Mouse (Mus musculus) stomach, embryonic 15.5 days (tissue): ENCODE results near the gene Camk1g. TPM values are rescaled to one million over a fixed set of nuclear protein-coding genes. Genes with fewer than 3 reads are reported as not detected.

Source experiments
- ATAC-seq: fragments of 200-750 bp; cut with Nextera tagmentation; 2 replicates; pipeline ENCODE4 v1.8.0; 2017; ENCODE audit warnings: low read depth, moderate number of reproducible peaks, moderate TSS enrichment; ENCODE audit not compliant: insufficient read depth, low FRiP score
- H3K27ac ChIP-seq: fragments of 300-500 bp; sonication (generic); 2 replicates; pipeline ENCODE4 v1.5.1; 2015; ENCODE audit warnings: mild to moderate bottlenecking, inconsistent platforms
- H3K27me3 ChIP-seq: fragments of 300-500 bp; sonication (generic); replicated peaks from 2 replicates; pipeline ENCODE4 v1.6.1; 2015; ENCODE audit warnings: inconsistent platforms
- H3K36me3 ChIP-seq: fragments of 300-500 bp; sonication (generic); 2 replicates; pipeline ENCODE4 v1.6.1; 2015; ENCODE audit warnings: inconsistent platforms
- H3K4me1 ChIP-seq: fragments of 300-500 bp; sonication (generic); 2 replicates; pipeline ENCODE4 v1.6.1; 2015; ENCODE audit warnings: inconsistent platforms
- H3K4me2 ChIP-seq: fragments of 300-500 bp; sonication (generic); 2 replicates; pipeline ENCODE4 v1.6.1; 2015; ENCODE audit warnings: mild to moderate bottlenecking, inconsistent platforms
- H3K4me3 ChIP-seq: fragments of 300-500 bp; sonication (generic); replicated peaks from 2 replicates; pipeline ENCODE4 v1.5.1; 2015; ENCODE audit warnings: inconsistent platforms
- H3K9ac ChIP-seq: fragments of 300-500 bp; sonication (generic); 2 replicates; pipeline ENCODE4 v1.6.1; 2015; ENCODE audit warnings: inconsistent platforms
- H3K9me3 ChIP-seq: fragments of 300-500 bp; sonication (generic); 2 replicates; pipeline ENCODE4 v1.6.1; 2016; ENCODE audit warnings: inconsistent platforms
- WGBS: fragments of 180-500 bp; shearing (Covaris S2); methylation state at CpG from one replicate; pipeline ENCODE4 v1.1.7; 2015; 5-methylcytosine and 5-hydroxymethylcytosine counted together
- polyA plus RNA-seq: library from polyadenylated mRNA; unstranded; fragments of >200 nt; fragmentation: Nextera tagmentation; extraction: Ambion mirVana; gene quantifications from 2 replicates; pipeline ENCODE4 v1.2.1, GENCODE M21; 2015

Camk1g gene
- polyA plus RNA-seq, 1 experiment from 2014 or later, result 6.7 TPM

DNA sequence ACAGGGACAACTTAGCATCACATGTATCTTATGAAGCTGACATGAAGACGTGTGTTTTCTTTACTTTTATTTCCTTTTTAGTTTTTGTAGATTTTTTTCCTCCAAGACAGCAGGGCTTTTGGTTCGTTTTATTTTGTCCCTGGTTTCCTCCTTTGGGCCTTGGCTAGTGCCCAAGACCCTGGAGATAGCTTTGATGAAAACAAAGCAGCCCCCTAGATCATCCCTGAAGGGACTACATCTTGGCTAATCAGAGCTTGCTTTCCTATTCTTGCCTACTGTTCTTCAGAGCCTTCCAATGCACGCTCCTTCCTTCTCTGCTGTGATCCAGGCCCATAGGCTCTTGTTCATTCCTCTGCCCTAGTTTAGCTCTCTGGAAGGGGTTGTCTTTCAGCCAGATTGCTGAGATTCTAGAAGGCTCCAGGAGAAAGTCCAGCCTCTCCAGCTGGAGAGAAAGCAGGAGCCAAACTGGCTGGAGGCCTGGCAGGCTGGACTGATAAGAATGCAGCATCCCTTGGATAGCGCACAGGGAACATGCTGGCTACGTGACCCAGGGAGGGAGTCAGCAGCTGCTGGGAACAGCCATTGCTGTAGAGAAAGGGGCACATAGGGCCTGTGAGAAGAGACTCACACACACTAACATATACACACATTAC lies 54.3 kb downstream of the Camk1g start:
- H3K36me3 ChIP-seq, result no peaks in the 10 kb centered on the region
- no peak overlapping the region for H3K4me2 ChIP-seq
- H3K9me3 ChIP-seq, result no peaks in the 10 kb centered on the region
- H3K4me1 ChIP-seq, result peaks cover 16% of the 10 kb centered on the region
- no peaks in the 10 kb centered on the region for H3K27me3 ChIP-seq
- peak; percentile 75; the same call in 1 of the 2 replicates for ATAC-seq
- peak overlapping the region; percentile 88 for H3K27ac ChIP-seq
- H3K4me3 ChIP-seq, result no peak overlapping the region
- no peak overlapping the region for H3K9ac ChIP-seq
- WGBS, result 42% methylated on average over 5 of the region's 5 CpGs

DNA sequence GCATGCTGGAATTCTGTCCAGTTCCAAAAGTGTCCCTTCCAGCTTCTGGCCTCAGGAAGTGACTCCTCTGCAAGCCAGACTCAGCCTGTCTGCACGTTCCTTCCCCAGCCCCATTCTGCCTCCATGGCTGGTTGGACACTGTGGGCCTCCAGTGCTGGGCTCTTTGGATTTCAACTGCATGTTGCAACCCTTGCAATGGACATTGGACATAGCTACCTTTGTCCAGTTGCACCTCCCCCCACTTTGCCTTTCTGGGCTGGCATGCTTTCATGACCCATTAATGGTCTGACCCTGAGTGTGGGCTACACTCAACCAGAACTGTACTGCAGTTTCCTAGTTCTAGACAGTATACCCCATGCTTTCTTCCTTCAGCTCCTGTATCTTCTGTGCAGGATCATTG lies 58.5 kb downstream of the Camk1g start:
- Histone ChIP-seq H3K4me3 (no peak overlapping the region), H3K4me1 (0 out of 2 replicates have a peak, but pooled peaks cover 12% of the 10 kb centered on the region), H3K27me3 (no peaks in the 10 kb centered on the region), H3K9ac (no peak overlapping the region), H3K4me2 (no peak overlapping the region), H3K9me3 (no peaks in the 10 kb centered on the region), H3K36me3 (no peaks in the 10 kb centered on the region), H3K27ac (no peak overlapping the region)
- no peak for ATAC-seq
- 56% methylated on average over 1 of the region's 1 CpGs for WGBS

GRCm38 (mm10) chr1:193310519-193311085 lies 59.5 kb downstream of the Camk1g start:
- Histone ChIP-seq H3K9me3 (no peaks in the 10 kb centered on the region), H3K27ac (no peak overlapping the region), H3K4me1 (0 out of 2 replicates have a peak, but pooled peaks cover 8% of the 10 kb centered on the region), H3K4me2 (no peak overlapping the region), H3K4me3 (no peak overlapping the region), H3K27me3 (no peaks in the 10 kb centered on the region), H3K36me3 (no peaks in the 10 kb centered on the region), H3K9ac (no peak overlapping the region)
- ATAC-seq, result no peak
- 82% methylated on average over 3 of the region's 3 CpGs for WGBS

GRCm38 (mm10) chr1:193309785-193310518 lies 60.1 kb downstream of the Camk1g start:
- H3K4me1 ChIP-seq, result 0 out of 2 replicates have a peak, but pooled peaks cover 3% of the 10 kb centered on the region
- H3K4me2 ChIP-seq, result no peak overlapping the region
- no peaks in the 10 kb centered on the region for H3K27me3 ChIP-seq
- no peak overlapping the region for H3K4me3 ChIP-seq
- WGBS, result 71% methylated on average over 1 of the region's 1 CpGs
- H3K9me3 ChIP-seq, result no peaks in the 10 kb centered on the region
- H3K27ac ChIP-seq, result no peak overlapping the region
- no peak for ATAC-seq
- no peak overlapping the region for H3K9ac ChIP-seq
- H3K36me3 ChIP-seq, result no peaks in the 10 kb centered on the region

GRCm38 (mm10) chr1:193306832-193307231 lies 63.3 kb downstream of the Camk1g start:
- no peak overlapping the region for H3K27ac ChIP-seq
- H3K4me3 ChIP-seq, result no peak overlapping the region
- H3K9me3 ChIP-seq, result no peaks in the 10 kb centered on the region
- H3K36me3 ChIP-seq, result no peaks in the 10 kb centered on the region
- 82% methylated on average over 2 of the region's 2 CpGs for WGBS
- no peaks in the 10 kb centered on the region for H3K27me3 ChIP-seq
- no peak overlapping the region for H3K4me2 ChIP-seq
- H3K9ac ChIP-seq, result no peak overlapping the region
- H3K4me1 ChIP-seq, result 0 out of 2 replicates have a peak, but pooled peaks cover 2% of the 10 kb centered on the region
- no peak for ATAC-seq

DNA sequence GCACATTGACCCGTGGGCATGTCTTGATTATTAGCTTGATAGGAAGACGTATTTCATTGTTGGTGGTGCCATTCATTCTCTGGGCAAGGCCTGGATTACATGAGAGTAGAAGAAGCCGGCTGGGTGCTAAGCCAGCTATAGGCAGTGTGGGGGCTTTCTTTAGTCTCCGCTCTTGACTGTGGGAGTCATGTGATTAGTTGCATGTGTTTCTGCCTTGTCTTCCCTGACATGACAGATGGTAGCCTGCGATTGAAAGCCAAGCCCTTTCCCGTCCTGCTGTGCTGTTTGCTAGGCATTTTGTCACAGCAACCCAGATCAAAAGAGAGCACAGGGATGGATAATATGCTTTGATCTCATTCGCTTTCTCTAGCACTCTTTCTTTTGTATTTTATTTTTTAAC lies 64.7 kb downstream of the Camk1g start:
- WGBS, result 42% methylated on average over 7 of the region's 7 CpGs

DNA sequence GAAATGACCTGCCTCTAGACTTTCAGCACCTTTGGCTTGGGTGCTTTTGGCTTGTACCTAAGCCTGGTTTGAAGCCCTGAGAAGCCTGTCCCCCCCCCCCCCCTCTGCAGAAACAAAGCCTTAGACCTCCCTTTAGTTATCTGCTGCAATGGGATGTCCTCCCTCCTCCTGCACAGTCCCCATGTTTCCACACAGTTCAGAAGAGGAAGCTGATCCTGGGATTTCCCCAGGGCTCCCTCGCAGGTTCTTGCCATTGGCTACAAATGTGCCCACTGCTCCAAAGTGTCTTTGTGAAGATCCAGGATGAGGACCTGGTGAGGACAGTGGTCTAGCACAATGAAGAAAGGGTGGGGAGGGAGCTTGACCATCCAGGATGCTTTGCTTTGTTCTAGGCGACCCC lies 67.0 kb downstream of the Camk1g start:
- Histone ChIP-seq H3K36me3 (no peaks in the 10 kb centered on the region), H3K4me2 (peak overlapping the region; percentile 39; the same call in 1 of the 2 replicates), H3K4me3 (no peak overlapping the region), H3K27me3 (no peaks in the 10 kb centered on the region), H3K9me3 (no peaks in the 10 kb centered on the region), H3K27ac (no peak overlapping the region), H3K4me1 (0 out of 2 replicates have a peak, but pooled peaks cover 7% of the 10 kb centered on the region), H3K9ac (no peak overlapping the region)
- WGBS, result 66% methylated on average over 2 of the region's 2 CpGs
- no peak for ATAC-seq

More for the DNA sequence above, 64.7 kb downstream of the Camk1g start:
- H3K27me3 ChIP-seq, result no peaks in the 10 kb centered on the region
- ATAC-seq, result no peak
- no peaks in the 10 kb centered on the region for H3K9me3 ChIP-seq
- H3K4me1 ChIP-seq, result 0 out of 2 replicates have a peak, but pooled peaks cover 7% of the 10 kb centered on the region
- H3K36me3 ChIP-seq, result no peaks in the 10 kb centered on the region
- H3K9ac ChIP-seq, result no peak overlapping the region
- H3K4me3 ChIP-seq, result no peak overlapping the region
- no peak overlapping the region for H3K4me2 ChIP-seq
- H3K27ac ChIP-seq, result no peak overlapping the region

DNA sequence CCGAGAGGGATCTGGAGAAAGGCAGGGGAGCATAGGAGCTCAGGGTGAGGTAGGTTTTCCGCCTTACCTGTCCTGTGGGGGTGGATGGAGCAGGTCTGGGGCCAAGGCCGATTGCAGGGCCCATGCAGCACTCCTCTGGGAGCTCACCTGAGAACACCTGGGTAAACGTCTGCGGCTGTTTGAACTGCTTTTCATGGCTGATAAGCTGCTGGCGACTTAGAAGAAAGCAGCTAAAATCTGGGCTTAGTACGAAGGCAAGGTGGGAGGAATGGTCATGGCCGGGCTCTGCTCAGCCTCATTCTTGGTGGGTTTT lies 68.0 kb downstream of the Camk1g start:
- H3K27ac ChIP-seq, result peak overlapping the region; percentile 77
- 0 out of 2 replicates have a peak, but pooled peaks cover 7% of the 10 kb centered on the region for H3K4me1 ChIP-seq
- H3K4me2 ChIP-seq, result peak overlapping the region; percentile 39
- no peaks in the 10 kb centered on the region for H3K27me3 ChIP-seq
- H3K9ac ChIP-seq, result no peak overlapping the region
- no peaks in the 10 kb centered on the region for H3K36me3 ChIP-seq
- peak; percentile 81 for ATAC-seq
- no peaks in the 10 kb centered on the region for H3K9me3 ChIP-seq
- peak overlapping the region; percentile 25 for H3K4me3 ChIP-seq
- WGBS, result 43% methylated on average over 8 of the region's 8 CpGs

DNA sequence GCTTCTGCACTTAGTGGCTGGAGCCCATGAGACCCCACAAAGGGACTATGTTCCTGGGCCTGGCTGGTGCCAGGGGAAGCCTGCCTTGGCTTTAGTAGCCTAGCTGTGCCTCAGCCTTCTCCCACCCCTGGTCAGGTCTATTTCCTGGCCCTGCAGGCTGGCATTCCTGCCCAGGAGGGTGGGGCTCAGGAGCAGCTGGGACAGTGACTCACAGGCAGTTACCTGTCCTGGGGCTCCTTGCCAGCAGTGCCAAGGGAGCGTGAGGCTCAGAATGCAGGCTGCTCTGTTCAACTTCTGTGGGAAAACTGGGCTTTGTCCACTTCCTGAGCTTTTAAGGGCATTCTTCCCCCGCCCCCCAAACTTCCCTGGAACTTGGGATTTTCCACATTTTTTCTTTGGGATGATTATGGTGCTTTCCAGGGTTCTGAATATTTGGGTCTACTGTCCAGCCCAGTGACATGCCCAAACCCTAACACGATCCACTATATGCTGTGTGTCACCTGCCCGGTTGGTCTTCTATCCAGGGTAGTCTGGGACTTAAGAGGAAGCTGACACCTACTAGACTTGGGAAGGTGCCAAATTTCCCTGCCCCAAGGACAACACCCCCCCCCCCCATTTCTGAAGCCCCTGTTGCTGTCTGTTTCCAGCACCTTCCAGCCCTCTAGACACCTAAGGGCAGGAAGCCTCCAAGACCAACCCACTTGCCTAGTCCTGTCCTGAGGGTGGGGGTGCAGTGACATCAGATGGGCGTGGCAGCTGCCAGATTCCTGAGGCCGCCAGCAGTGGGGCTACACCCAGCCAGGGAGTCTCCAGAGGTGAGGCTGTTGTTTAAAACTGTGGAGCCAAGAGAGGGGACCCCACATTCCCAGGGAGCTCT lies 68.6 kb downstream of the Camk1g start:
- Histone ChIP-seq H3K4me2 (peak overlapping the region; percentile 39), H3K9ac (no peak overlapping the region), H3K4me3 (peak overlapping the region; percentile 25), H3K36me3 (no peaks in the 10 kb centered on the region), H3K4me1 (0 out of 2 replicates have a peak, but pooled peaks cover 7% of the 10 kb centered on the region), H3K27me3 (no peaks in the 10 kb centered on the region), H3K27ac (peak overlapping the region; percentile 77), H3K9me3 (no peaks in the 10 kb centered on the region)
- ATAC-seq, result peak; percentile 84
- WGBS, result 48% methylated on average over 6 of the region's 6 CpGs

DNA sequence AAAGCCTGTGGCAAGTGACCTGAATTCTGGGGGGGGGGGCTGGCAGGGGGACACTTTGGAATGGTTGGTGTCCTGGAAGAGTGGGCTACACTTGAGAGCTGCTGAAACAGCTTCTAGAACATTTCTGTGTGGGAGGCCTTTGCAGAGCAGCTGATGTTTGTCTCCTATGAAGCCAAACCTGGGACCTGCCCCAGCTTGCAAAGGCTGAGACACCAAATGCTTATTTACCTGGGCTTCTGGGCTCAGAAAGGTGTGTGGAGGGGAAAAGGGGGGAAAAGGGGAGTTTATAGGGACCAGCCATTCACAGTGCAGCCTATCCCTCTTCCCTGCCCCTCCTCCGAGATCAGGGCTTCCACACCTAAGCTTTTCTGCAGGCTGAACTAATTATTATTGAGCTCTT lies 70.1 kb downstream of the Camk1g start:
- Histone ChIP-seq H3K9ac (no peak overlapping the region), H3K4me2 (no peak overlapping the region), H3K9me3 (no peaks in the 10 kb centered on the region), H3K4me1 (0 out of 2 replicates have a peak, but pooled peaks cover 7% of the 10 kb centered on the region), H3K27me3 (no peaks in the 10 kb centered on the region), H3K4me3 (no peak overlapping the region), H3K27ac (no peak overlapping the region), H3K36me3 (no peaks in the 10 kb centered on the region)
- WGBS, result 53% methylated on average over 1 of the region's 1 CpGs
- ATAC-seq, result no peak

GRCm38 (mm10) chr1:193298141-193298765 lies 71.8 kb downstream of the Camk1g start:
- WGBS, result 74% methylated on average over 3 of the region's 3 CpGs
- H3K36me3 ChIP-seq, result no peaks in the 10 kb centered on the region

More at GRCm38 (mm10) chr1:193298141-193298765, 71.8 kb downstream of the Camk1g start:
- H3K9me3 ChIP-seq, result no peaks in the 10 kb centered on the region
- ATAC-seq, result no peak
- H3K27ac ChIP-seq, result no peak overlapping the region
- 0 out of 2 replicates have a peak, but pooled peaks cover 7% of the 10 kb centered on the region for H3K4me1 ChIP-seq
- H3K4me2 ChIP-seq, result no peak overlapping the region
- H3K4me3 ChIP-seq, result no peak overlapping the region
- H3K27me3 ChIP-seq, result no peaks in the 10 kb centered on the region
- H3K9ac ChIP-seq, result no peak overlapping the region
